Mouse (Mus musculus) lung, embryonic 14.5 days (tissue): ENCODE measurements around the gene Abi3bp. TPM values are rescaled to one million over a fixed set of nuclear protein-coding genes. Genes with fewer than 3 reads are reported as not detected.
A peak's percentile ranks its signal among the peaks of the same experiment; 100 is the strongest.

Experiments
- ATAC-seq: fragments of 200-750 bp; cut with Nextera tagmentation; 2 replicates; pipeline ENCODE4 v1.8.0; 2017; ENCODE audit warnings: mild to moderate bottlenecking, moderate TSS enrichment, moderate library complexity; ENCODE audit not compliant: insufficient read depth
- DNase-seq: peaks from one replicate; pipeline ENCODE4 v3.0.0-alpha.2; 2015
- H3K27ac ChIP-seq: fragments of 300-500 bp; sonication (generic); 2 replicates; pipeline ENCODE4 v1.5.1; 2014; ENCODE audit warnings: low read depth, mild to moderate bottlenecking, moderate library complexity
- H3K27me3 ChIP-seq: fragments of 300-500 bp; sonication (generic); 2 replicates; pipeline ENCODE4 v1.6.1; 2014; ENCODE audit warnings: low read length, control low read depth; ENCODE audit not compliant: insufficient read depth
- H3K36me3 ChIP-seq: fragments of 300-500 bp; sonication (generic); 2 replicates; pipeline ENCODE4 v1.6.1; 2014; ENCODE audit warnings: control low read depth; ENCODE audit not compliant: insufficient read depth
- H3K4me1 ChIP-seq: fragments of 300-500 bp; sonication (generic); 2 replicates; pipeline ENCODE4 v1.6.1; 2014; ENCODE audit warnings: antibody characterized with exemption, control low read depth; ENCODE audit not compliant: insufficient read depth
- H3K4me2 ChIP-seq: fragments of 300-500 bp; sonication (generic); 2 replicates; pipeline ENCODE4 v1.6.1; 2014; ENCODE audit warnings: mild to moderate bottlenecking
- H3K4me3 ChIP-seq: fragments of 300-500 bp; sonication (generic); 2 replicates; pipeline ENCODE4 v1.5.1; 2014; ENCODE audit warnings: low read depth, low read length
- H3K9ac ChIP-seq: fragments of 300-500 bp; sonication (generic); 2 replicates; pipeline ENCODE4 v1.6.1; 2014
- H3K9me3 ChIP-seq: fragments of 300-500 bp; sonication (generic); 2 replicates; pipeline ENCODE4 v1.6.1; 2016; ENCODE audit warnings: low read depth, low read length, control low read depth
- CTCF ChIP-seq: IDR thresholded peaks from 2 replicates; pipeline ENCODE4 v1.5.1; 2016; ENCODE audit warnings: antibody characterized with exemption, low read depth
- WGBS: fragments of 180-500 bp; shearing (Covaris S2); extraction: QIAGEN DNeasy Blood & Tissue Kit; methylation state at CpG from one replicate; pipeline ENCODE4 v1.1.7; 2014; 5-methylcytosine and 5-hydroxymethylcytosine counted together
- polyA plus RNA-seq: library from polyadenylated mRNA; unstranded; fragments of >200 nt; fragmentation: Nextera tagmentation; extraction: Ambion mirVana; gene quantifications from 2 replicates; pipeline ENCODE4 v1.2.1, GENCODE M21; 2014

Abi3bp gene
- polyA plus RNA-seq, 1 experiment from 2014 or later: 18.1 TPM

- Histone ChIP-seq H3K4me1 (peaks cover 12% of the 10 kb centered on the region; the same call in 1 of the 2 replicates), H3K36me3 (peaks cover 7% of the 10 kb centered on the region), H3K27me3 (no peaks in the 10 kb centered on the region), H3K9ac (peak overlapping the region; percentile 93), H3K27ac (peak overlapping the region; percentile 98), H3K9me3 (no peaks in the 10 kb centered on the region), H3K4me3 (peak overlapping the region; percentile 77), H3K4me2 (peak overlapping the region; percentile 64)
- peak; percentile 44 for DNase-seq
- no peak for TF ChIP-seq CTCF
- ATAC-seq: peak; percentile 81
- WGBS: 1% methylated on average over 36 of the region's 38 CpGs
Observed at GRCm38 (mm10) chr16:56716557-56717179, 239.0 kb downstream of the Abi3bp start.

GRCm38 (mm10) chr16:56717224-56718200, 239.8 kb downstream of the Abi3bp start, which contains the start of gene Tfg:
Tfg (minus strand) TSS chr16:56717450.
- Histone ChIP-seq H3K9ac (peak within 1 kb of the TSS; percentile 93), H3K36me3 (no peaks in the 10 kb centered on the region; the same call in 1 of the 2 replicates), H3K4me3 (peak within 1 kb of the TSS; percentile 77), H3K27ac (peak within 1 kb of the TSS; percentile 98), H3K4me1 (peaks cover 12% of the 10 kb centered on the region; the same call in 1 of the 2 replicates), H3K9me3 (no peaks in the 10 kb centered on the region), H3K27me3 (no peaks in the 10 kb centered on the region), H3K4me2 (peak within 1 kb of the TSS; percentile 73)
- no peak for TF ChIP-seq CTCF
- under 1% methylated on average over 62 of the region's 62 CpGs for WGBS
- ATAC-seq (peak; percentile 98), DNase-seq (peak; percentile 100)

DNA sequence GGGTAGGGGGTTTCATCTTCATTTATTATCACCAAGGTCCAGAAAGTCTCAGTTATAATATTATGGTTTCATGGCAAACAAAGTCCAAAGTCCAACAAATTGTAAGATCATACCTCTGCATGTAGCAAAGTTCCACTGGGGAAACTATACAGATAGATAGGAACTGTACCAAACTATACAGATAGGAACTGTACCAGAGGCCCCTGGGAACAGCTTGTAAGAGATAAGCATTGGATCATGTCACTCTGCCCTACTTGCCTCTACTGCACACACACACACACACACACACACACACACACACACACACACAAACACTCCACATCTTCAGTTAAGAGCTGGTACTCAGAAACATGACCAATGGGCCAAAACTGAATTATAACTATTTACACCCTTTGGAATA, 241.4 kb downstream of the Abi3bp start:
- Histone ChIP-seq H3K9ac (no peak overlapping the region), H3K36me3 (no peaks in the 10 kb centered on the region), H3K4me3 (no peak overlapping the region), H3K4me1 (peaks cover 12% of the 10 kb centered on the region; the same call in 1 of the 2 replicates), H3K9me3 (no peaks in the 10 kb centered on the region), H3K4me2 (no peak overlapping the region), H3K27me3 (no peaks in the 10 kb centered on the region), H3K27ac (no peak overlapping the region)
- DNase-seq: no peak
- no peak for TF ChIP-seq CTCF
- ATAC-seq: no peak

DNA sequence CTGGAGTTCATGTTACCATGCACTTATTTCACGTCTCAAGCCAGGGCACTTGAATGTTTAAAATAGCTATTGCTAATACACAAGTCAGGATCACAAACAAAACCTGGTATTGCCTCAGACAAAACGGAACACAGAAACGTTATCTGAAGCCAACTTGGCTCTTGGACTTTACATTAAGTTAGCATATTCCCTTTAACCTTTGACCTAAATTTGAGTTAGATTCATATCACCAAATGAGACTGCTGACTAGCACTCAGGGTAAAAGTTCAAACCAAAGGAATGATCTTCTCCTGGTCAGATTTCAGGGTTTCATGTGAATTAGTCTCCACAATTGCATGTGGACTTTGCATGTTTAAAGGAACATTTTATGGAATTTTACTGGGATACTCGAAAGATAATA, 244.7 kb downstream of the Abi3bp start:
- Histone ChIP-seq H3K9ac (no peak overlapping the region), H3K27ac (no peak overlapping the region), H3K36me3 (no peaks in the 10 kb centered on the region), H3K9me3 (no peaks in the 10 kb centered on the region), H3K4me1 (no peaks in the 10 kb centered on the region), H3K4me2 (no peak overlapping the region), H3K4me3 (no peak overlapping the region), H3K27me3 (no peaks in the 10 kb centered on the region)
- DNase-seq (no peak), ATAC-seq (no peak)
- WGBS: 43% methylated on average over 4 of the region's 4 CpGs
- TF ChIP-seq CTCF: no peak

DNA sequence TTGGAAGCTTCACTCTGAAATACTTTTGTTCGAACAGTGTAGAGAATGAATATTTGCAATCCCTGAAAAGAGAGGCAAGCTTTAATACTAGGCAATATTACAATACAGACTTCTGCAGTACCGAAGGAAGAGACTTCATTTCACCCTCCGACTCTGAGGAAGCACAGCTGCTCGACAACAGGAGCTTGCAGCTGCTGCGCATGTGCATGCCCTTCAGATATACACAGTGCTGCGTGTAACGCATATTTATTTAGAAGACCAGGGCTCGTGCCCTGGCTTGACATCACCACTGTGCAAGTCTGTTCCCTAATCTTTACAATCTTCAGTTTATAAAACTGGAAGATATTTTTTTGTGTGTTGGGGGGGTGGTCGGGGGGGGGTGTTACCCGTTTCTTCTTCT, 247.2 kb downstream of the Abi3bp start:
- WGBS: 37% methylated on average over 10 of the region's 10 CpGs
- Histone ChIP-seq H3K4me2 (peak overlapping the region; percentile 37; the same call in 1 of the 2 replicates), H3K4me3 (no peak overlapping the region), H3K9ac (no peak overlapping the region), H3K27me3 (no peaks in the 10 kb centered on the region), H3K27ac (no peak overlapping the region), H3K36me3 (no peaks in the 10 kb centered on the region), H3K9me3 (no peaks in the 10 kb centered on the region), H3K4me1 (no peaks in the 10 kb centered on the region)
- TF ChIP-seq CTCF: no peak
- DNase-seq: peak; percentile 76
- ATAC-seq: peak; percentile 91

DNA sequence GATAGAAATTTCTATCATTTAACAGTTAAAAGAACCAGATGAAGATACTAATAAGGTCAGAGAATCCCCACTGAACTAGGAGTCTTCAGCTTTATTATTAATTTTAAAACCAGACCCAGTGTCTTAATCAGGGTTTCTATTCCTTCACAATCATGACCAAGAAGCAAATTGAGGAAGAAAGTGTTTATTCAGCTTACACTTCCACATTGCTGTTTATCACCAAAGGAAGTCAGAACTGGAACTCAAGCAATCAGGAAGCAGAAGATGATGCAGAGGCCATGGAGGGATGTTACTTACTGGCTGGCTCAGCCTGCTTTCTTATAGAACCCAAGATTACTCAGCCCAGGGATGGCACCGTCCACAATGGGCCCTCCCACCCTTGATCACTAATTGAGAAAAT, 251.4 kb downstream of the Abi3bp start:
- Histone ChIP-seq H3K27ac (no peak overlapping the region), H3K9ac (no peak overlapping the region), H3K36me3 (no peaks in the 10 kb centered on the region), H3K4me2 (no peak overlapping the region), H3K9me3 (no peaks in the 10 kb centered on the region), H3K4me3 (no peak overlapping the region), H3K4me1 (no peaks in the 10 kb centered on the region), H3K27me3 (no peaks in the 10 kb centered on the region)
- ATAC-seq (no peak), DNase-seq (no peak)
- TF ChIP-seq CTCF: no peak
- 29% methylated on average over 1 of the region's 1 CpGs for WGBS

Other genes with a start within 250 kb of the Abi3bp start
- 147 and 148 TPM in 2 replicates for gene Tfg, start 239.6 kb downstream of the Abi3bp start, polyA plus RNA-seq